Mouse (Mus musculus): ENCODE measurements around the gene Fancl. TPM values are rescaled to one million over a fixed set of nuclear protein-coding genes. Genes with fewer than 3 reads are reported as not detected.
A peak's percentile ranks its signal among the peaks of the same experiment; 100 is the strongest.

The Fancl gene
- total RNA-seq, 4 experiments from 2014 or later, result 7.9 to 12.4 (median 11.5) TPM

GRCm38 (mm10) chr11:26489761-26490466, 104.0 kb downstream of the Fancl start:
- peak; percentile 18 to 21 for DNase-seq (ENCODE audit: low spot score in 2 of 2)

DNA sequence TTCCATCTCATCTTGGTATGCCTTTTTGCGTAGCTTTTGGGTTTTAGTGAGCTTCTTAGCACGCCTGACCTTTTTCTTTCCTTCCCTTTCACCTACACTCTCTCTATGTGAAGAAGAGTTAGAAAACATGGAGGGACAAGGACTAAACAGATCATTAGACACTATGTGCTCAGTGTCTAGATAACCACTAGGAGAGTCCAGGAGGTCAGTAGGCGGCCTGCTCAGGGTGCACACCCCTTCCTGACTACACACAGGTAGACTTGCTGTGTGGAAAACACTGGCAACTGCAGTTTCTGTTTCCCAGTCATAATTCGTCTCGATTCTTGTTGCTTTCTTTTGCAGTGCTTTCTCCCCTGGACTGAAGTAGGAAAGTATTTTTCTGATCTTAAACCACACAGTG, 110.0 kb downstream of the Fancl start:
- DNase-seq (ENCODE audit: low spot score in 2 of 2), result no peak

DNA sequence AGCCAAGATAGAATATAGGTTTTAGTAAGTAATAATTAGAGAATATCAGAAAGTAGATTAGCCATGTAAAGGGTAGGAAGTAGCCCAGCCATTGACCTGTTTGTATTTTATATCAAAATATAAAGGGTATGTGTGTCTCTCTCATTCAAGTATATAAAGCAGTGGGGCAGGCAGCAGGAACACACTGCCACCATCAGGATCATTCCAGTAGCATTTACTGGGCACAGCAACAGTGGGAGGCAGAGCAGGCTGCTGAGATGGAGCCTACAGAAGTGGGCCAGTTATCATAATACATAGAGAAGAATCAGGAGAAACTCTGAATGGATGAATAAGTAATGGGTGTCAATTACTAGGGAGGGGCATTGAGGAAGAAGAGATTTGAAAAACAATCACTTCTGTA, 127.7 kb downstream of the Fancl start:
- DNase-seq (ENCODE audit: low spot score in 2 of 2), result no peak

- DNase-seq (ENCODE audit: low spot score in 2 of 2), result no peak
Measured at GRCm38 (mm10) chr11:26516086-26516485, 130.2 kb downstream of the Fancl start.

DNA sequence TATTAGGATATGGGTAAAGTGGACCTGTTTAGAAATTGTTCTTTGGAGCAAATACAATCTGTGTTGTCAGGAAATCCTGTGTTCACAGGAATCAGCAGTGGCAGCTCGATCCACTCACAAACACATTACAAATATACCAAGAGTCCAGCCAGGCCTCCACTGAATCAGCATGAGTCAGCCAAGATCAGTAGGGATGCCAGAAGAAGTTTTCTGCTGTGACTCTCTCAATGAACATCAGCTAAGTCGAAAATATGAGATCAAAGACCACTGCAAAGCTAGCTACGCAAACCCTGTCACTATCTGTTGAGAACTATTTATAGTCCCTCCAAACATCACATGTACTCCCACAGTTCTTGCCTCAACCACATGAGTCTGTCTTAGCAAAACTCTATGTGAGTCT, 133.1 kb downstream of the Fancl start:
- DNase-seq (ENCODE audit: low spot score in 2 of 2), result no peak

Other genes with a start within 250 kb of the Fancl start
- 10 to 100 TPM; 13.3 to 16.3 (median 14.1) TPM for gene 5730522E02Rik, start 175.4 kb upstream of the Fancl start, total RNA-seq (2022)
- gene Gm6899, start 207.1 kb downstream of the Fancl start, total RNA-seq (2022), result not detected
- gene Vrk2, start 207.9 kb downstream of the Fancl start, total RNA-seq (2022), result 1 to 10 TPM; 2.6 to 5.1 (median 3.4) TPM

Data from layer of hippocampus, adult 8-10 months (tissue).